Mouse (Mus musculus): ENCODE data around the gene H2-M10.6. TPM values are rescaled to one million over a fixed set of nuclear protein-coding genes. Genes with fewer than 3 reads are reported as not detected.
"Not testable (repeated sequence)": the region's sequence is repeated elsewhere in the genome, so short reads cannot be mapped to it uniquely, and the experiment has no call there.

Gene H2-M10.6
- total and polyA plus RNA-seq, 3 experiments, result not detected

- H3K4me1 ChIP-seq (ENCODE audit: control insufficient read depth in 1 of 2, insufficient read depth in 2 of 2, low read length in 2 of 2), result no peaks in the 10 kb centered on the region; a peak in 1 of 4 replicates
- H3K36me3 ChIP-seq (ENCODE audit: control insufficient read depth in 1 of 2, insufficient read depth in 2 of 2, low read length in 2 of 2), result no peaks in the 10 kb centered on the region
- H3K9ac ChIP-seq (ENCODE audit: control insufficient read depth, low read depth, low read length, poor library complexity, severe bottlenecking), result no peak overlapping the region
- no peaks in the 10 kb centered on the region for H3K9me3 ChIP-seq (replicated peaks; ENCODE audit: insufficient read depth, low read length)
- peak; percentile 41 for DNase-seq (ENCODE audit: low read depth, low spot score)
- H3K27me3 ChIP-seq (ENCODE audit: control insufficient read depth in 1 of 2, insufficient read depth in 2 of 2, low read length in 2 of 2), result peaks cover 1 to 9% of the 10 kb centered on the region in 2 experiments; a peak in 3 of 4 replicates
- H3K79me2 ChIP-seq (ENCODE audit: control insufficient read depth, insufficient read depth, low read length, poor library complexity), result no peaks in the 10 kb centered on the region
- no peak overlapping the region for H3K27ac ChIP-seq (ENCODE audit: control insufficient read depth, low read depth, low read length)
- H3K4me3 ChIP-seq (ENCODE audit: control insufficient read depth in 1 of 2, insufficient read depth in 1 of 2, low read depth in 2 of 2, low read length in 2 of 2), result no peak overlapping the region
- TF ChIP-seq TCF12 (IDR thresholded peaks at IDR 0.05; ENCODE audit: low read depth, low read length) (no peak), CHD1 (IDR thresholded peaks at IDR 0.05; ENCODE audit: low read depth, low read length) (no peak), MYC (IDR thresholded peaks at IDR 0.05; ENCODE audit: low read depth, low read length) (no peak), ZMIZ1 (IDR thresholded peaks at IDR 0.05; ENCODE audit: low read depth, low read length) (no peak), MXI1 (IDR thresholded peaks at IDR 0.05; ENCODE audit: low read depth, low read length) (no peak), SMC3 (IDR thresholded peaks at IDR 0.05; ENCODE audit: low read depth, low read length) (0 out of 2 replicates have a peak, but pooled peaks have one; percentile 10), ZKSCAN1 (IDR thresholded peaks at IDR 0.05; ENCODE audit: low read depth, low read length) (no peak), CTCF (IDR thresholded peaks at IDR 0.05 in 2 of 3, conservative IDR thresholded peaks at IDR 0.05 in 1 of 3; ENCODE audit: control insufficient read depth in 1 of 3, insufficient read depth in 1 of 3, low read depth in 2 of 3, low read length in 3 of 3, poor library complexity in 1 of 3, severe bottlenecking in 1 of 3) (peak; percentile 11 to 58 (median 16); a peak in 4 of 6 replicates)
Measured at GRCm38 (mm10) chr17:36825525-36825924, 13.6 kb downstream of the H2-M10.6 start.

GRCm38 (mm10) chr17:36826002-36826401 is 14.0 kb downstream of the H2-M10.6 start:
- peak; percentile 71 for DNase-seq (ENCODE audit: low read depth, low spot score)
- H3K79me2 ChIP-seq (ENCODE audit: control insufficient read depth, insufficient read depth, low read length, poor library complexity); H3K9ac ChIP-seq (ENCODE audit: control insufficient read depth, low read depth, low read length, poor library complexity, severe bottlenecking); H3K27me3 ChIP-seq (ENCODE audit: control insufficient read depth in 1 of 2, insufficient read depth in 2 of 2, low read length in 2 of 2); H3K36me3 ChIP-seq (ENCODE audit: control insufficient read depth in 1 of 2, insufficient read depth in 2 of 2, low read length in 2 of 2); H3K27ac ChIP-seq (ENCODE audit: control insufficient read depth, low read depth, low read length); H3K4me3 ChIP-seq (ENCODE audit: control insufficient read depth in 1 of 2, insufficient read depth in 1 of 2, low read depth in 2 of 2, low read length in 2 of 2); H3K4me1 ChIP-seq (ENCODE audit: control insufficient read depth in 1 of 2, insufficient read depth in 2 of 2, low read length in 2 of 2); H3K9me3 ChIP-seq (replicated peaks; ENCODE audit: insufficient read depth, low read length): not testable (repeated sequence)
- TF ChIP-seq RAD21 (IDR thresholded peaks at IDR 0.05; ENCODE audit: low read depth, low read length) (peak; percentile 22), CTCF (IDR thresholded peaks at IDR 0.05 in 2 of 3, conservative IDR thresholded peaks at IDR 0.05 in 1 of 3; ENCODE audit: control insufficient read depth in 1 of 3, insufficient read depth in 1 of 3, low read depth in 2 of 3, low read length in 3 of 3, poor library complexity in 1 of 3, severe bottlenecking in 1 of 3) (peak; percentile 48 to 60 (median 49))

- Histone ChIP-seq H3K4me1 (ENCODE audit: control insufficient read depth in 1 of 2, insufficient read depth in 2 of 2, low read length in 2 of 2) (no peaks in the 10 kb centered on the region; a peak in 1 of 4 replicates), H3K9me3 (replicated peaks; ENCODE audit: insufficient read depth, low read length) (no peaks in the 10 kb centered on the region)
Measured at GRCm38 (mm10) chr17:36828488-36828887, 16.5 kb downstream of the H2-M10.6 start.

More at GRCm38 (mm10) chr17:36828488-36828887, 16.5 kb downstream of the H2-M10.6 start:
- TF ChIP-seq KAT2A (conservative IDR thresholded peaks at IDR 0.05; ENCODE audit: low read depth, low read length), result no peak
- no peak for TF ChIP-seq CHD1 (IDR thresholded peaks at IDR 0.05; ENCODE audit: low read depth, low read length)
- TF ChIP-seq TAL1 (IDR thresholded peaks at IDR 0.05; ENCODE audit: low read length), result peak; percentile 16; the same call in 1 of the 2 replicates
- no peak for DNase-seq (ENCODE audit: low read depth, low spot score)
- no peaks in the 10 kb centered on the region for H3K36me3 ChIP-seq (ENCODE audit: control insufficient read depth in 1 of 2, insufficient read depth in 2 of 2, low read length in 2 of 2)
- no peak overlapping the region for H3K27ac ChIP-seq (ENCODE audit: control insufficient read depth, low read depth, low read length)
- peaks cover 6 to 18% of the 10 kb centered on the region in 2 experiments; a peak in 3 of 4 replicates for H3K27me3 ChIP-seq (ENCODE audit: control insufficient read depth in 1 of 2, insufficient read depth in 2 of 2, low read length in 2 of 2)
- no peaks in the 10 kb centered on the region for H3K79me2 ChIP-seq (ENCODE audit: control insufficient read depth, insufficient read depth, low read length, poor library complexity)
- no peak overlapping the region for H3K4me3 ChIP-seq (ENCODE audit: control insufficient read depth in 1 of 2, insufficient read depth in 1 of 2, low read depth in 2 of 2, low read length in 2 of 2)
- H3K9ac ChIP-seq (ENCODE audit: control insufficient read depth, low read depth, low read length, poor library complexity, severe bottlenecking), result no peak overlapping the region

Measured in MEL (cell line).